Mouse (Mus musculus): ENCODE measurements around the gene Olfr639.

DNA sequence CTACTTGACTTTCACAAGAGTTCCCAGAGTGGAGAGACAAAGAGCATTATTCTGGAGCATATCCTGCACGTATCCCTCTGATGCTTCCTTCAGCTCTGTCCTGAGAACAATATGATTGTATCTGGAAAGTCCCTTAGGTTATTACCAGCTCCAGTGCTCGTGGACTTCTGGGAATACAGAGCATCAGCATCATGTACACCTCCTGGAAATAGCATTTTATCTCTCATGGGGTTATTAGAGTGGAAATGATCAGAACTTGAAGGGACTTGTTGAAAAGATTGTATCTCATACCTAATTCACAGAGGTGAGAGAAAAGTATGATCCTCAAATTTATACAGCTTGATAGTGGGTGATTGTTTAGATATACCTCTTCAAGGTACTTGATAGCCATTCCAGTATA is 44.2 kb upstream of the Olfr639 start, which contains the start of gene 4930516K23Rik:
- TF ChIP-seq POLR2A (IDR thresholded peaks at IDR 0.05; ENCODE audit: insufficient read depth, low read depth, low read length) (no peak), CTCF (IDR thresholded peaks at IDR 0.05) (no peak)
